Mouse (Mus musculus) kidney, embryonic 16.5 days (tissue): ENCODE measurements at regions not wholly inside any gene's neighbourhood (a gene's known extent, or its start where the extent isn't known, plus 50 kb on each side); places are given as distances from the start of the nearest gene placed in this dataset.

Source experiments
- ATAC-seq: fragments of 200-750 bp; cut with Nextera tagmentation; 2 replicates; pipeline ENCODE4 v1.8.0; 2017; ENCODE audit warnings: moderate TSS enrichment; ENCODE audit not compliant: low FRiP score, low TSS enrichment
- H3K27ac ChIP-seq: fragments of 300-500 bp; sonication (generic); 2 replicates; pipeline ENCODE4 v1.5.1; 2014; ENCODE audit warnings: low read length
- H3K27me3 ChIP-seq: fragments of 300-500 bp; sonication (generic); 2 replicates; pipeline ENCODE4 v1.6.1; 2014; ENCODE audit warnings: low read length, control low read depth, mixed read lengths; ENCODE audit not compliant: insufficient read depth
- H3K36me3 ChIP-seq: fragments of 300-500 bp; sonication (generic); 2 replicates; pipeline ENCODE4 v1.6.1; 2014; ENCODE audit warnings: low read length, control low read depth, mixed read lengths; ENCODE audit not compliant: insufficient read depth
- H3K4me1 ChIP-seq: fragments of 300-500 bp; sonication (generic); 2 replicates; pipeline ENCODE4 v1.6.1; 2014; ENCODE audit warnings: low read length, control low read depth, mixed read lengths; ENCODE audit not compliant: insufficient read depth
- H3K4me2 ChIP-seq: fragments of 300-500 bp; sonication (generic); replicated peaks from 2 replicates; pipeline ENCODE4 v1.6.1; 2014; ENCODE audit warnings: low read depth, low read length
- H3K4me3 ChIP-seq: fragments of 300-500 bp; sonication (generic); 2 replicates; pipeline ENCODE4 v1.5.1; 2014; ENCODE audit warnings: mild to moderate bottlenecking, low read length
- H3K9ac ChIP-seq: fragments of 300-500 bp; sonication (generic); replicated peaks from 2 replicates; pipeline ENCODE4 v1.6.1; 2014; ENCODE audit warnings: low read length
- H3K9me3 ChIP-seq: fragments of 300-500 bp; sonication (generic); 2 replicates; pipeline ENCODE4 v1.6.1; 2016; ENCODE audit warnings: low read length, control low read depth
- WGBS: fragments of 180-500 bp; shearing (Covaris S2); extraction: QIAGEN DNeasy Blood & Tissue Kit; methylation state at CpG from one replicate; pipeline ENCODE4 v1.1.7; 2014; 5-methylcytosine and 5-hydroxymethylcytosine counted together

GRCm38 (mm10) chr1:81780583-81780982, 452.3 kb upstream of the Gm9747 start:
- ATAC-seq = no peak
- no peaks in the 10 kb centered on the region for H3K4me1 ChIP-seq
- no peaks in the 10 kb centered on the region for H3K27me3 ChIP-seq
- no peak overlapping the region for H3K9ac ChIP-seq
- H3K36me3 ChIP-seq = no peaks in the 10 kb centered on the region
- H3K4me3 ChIP-seq = no peak overlapping the region
- H3K27ac ChIP-seq = no peak overlapping the region
- no peak overlapping the region for H3K4me2 ChIP-seq
- H3K9me3 ChIP-seq = no peaks in the 10 kb centered on the region

GRCm38 (mm10) chr1:81784305-81784704, 448.6 kb upstream of the Gm9747 start:
- Histone ChIP-seq H3K4me2 (no peak overlapping the region), H3K27me3 (no peaks in the 10 kb centered on the region), H3K9me3 (no peaks in the 10 kb centered on the region), H3K9ac (no peak overlapping the region), H3K4me1 (no peaks in the 10 kb centered on the region), H3K4me3 (no peak overlapping the region), H3K27ac (no peak overlapping the region), H3K36me3 (no peaks in the 10 kb centered on the region)
- no peak for ATAC-seq
- WGBS = 45% methylated on average over 1 of the region's 1 CpGs

GRCm38 (mm10) chr1:81794771-81795170, 438.1 kb upstream of the Gm9747 start:
- no peak for ATAC-seq
- no peak overlapping the region for H3K4me3 ChIP-seq
- no peaks in the 10 kb centered on the region for H3K27me3 ChIP-seq
- 51% methylated on average over 2 of the region's 2 CpGs for WGBS
- H3K36me3 ChIP-seq = no peaks in the 10 kb centered on the region
- H3K9me3 ChIP-seq = no peaks in the 10 kb centered on the region
- H3K4me2 ChIP-seq = no peak overlapping the region
- no peak overlapping the region for H3K9ac ChIP-seq
- H3K4me1 ChIP-seq = no peaks in the 10 kb centered on the region
- no peak overlapping the region for H3K27ac ChIP-seq

- H3K27me3 ChIP-seq = no peaks in the 10 kb centered on the region
- H3K27ac ChIP-seq = no peak overlapping the region
- no peaks in the 10 kb centered on the region for H3K9me3 ChIP-seq
- H3K4me2 ChIP-seq = no peak overlapping the region
- H3K36me3 ChIP-seq = no peaks in the 10 kb centered on the region
- H3K4me1 ChIP-seq = no peaks in the 10 kb centered on the region
- WGBS = 87% methylated on average over 1 of the region's 1 CpGs
- H3K4me3 ChIP-seq = no peak overlapping the region
- ATAC-seq = no peak
- no peak overlapping the region for H3K9ac ChIP-seq
Observed at GRCm38 (mm10) chr1:81795399-81795798, 437.5 kb upstream of the Gm9747 start.

GRCm38 (mm10) chr1:81811591-81811990, 421.3 kb upstream of the Gm9747 start:
- Histone ChIP-seq H3K4me3 (no peak overlapping the region), H3K9ac (no peak overlapping the region), H3K27ac (no peak overlapping the region), H3K4me1 (no peaks in the 10 kb centered on the region), H3K27me3 (no peaks in the 10 kb centered on the region), H3K36me3 (no peaks in the 10 kb centered on the region), H3K9me3 (no peaks in the 10 kb centered on the region), H3K4me2 (no peak overlapping the region)
- ATAC-seq = no peak

GRCm38 (mm10) chr1:81818884-81819283, 414.0 kb upstream of the Gm9747 start:
- Histone ChIP-seq H3K4me1 (no peaks in the 10 kb centered on the region), H3K9ac (no peak overlapping the region), H3K36me3 (no peaks in the 10 kb centered on the region), H3K27me3 (no peaks in the 10 kb centered on the region), H3K9me3 (no peaks in the 10 kb centered on the region), H3K4me3 (no peak overlapping the region), H3K27ac (no peak overlapping the region), H3K4me2 (no peak overlapping the region)
- no peak for ATAC-seq

- no peak overlapping the region for H3K27ac ChIP-seq
- H3K36me3 ChIP-seq = no peaks in the 10 kb centered on the region
- WGBS = 91% methylated on average over 3 of the region's 3 CpGs
- H3K4me3 ChIP-seq = no peak overlapping the region
- H3K9me3 ChIP-seq = no peaks in the 10 kb centered on the region
- no peak overlapping the region for H3K4me2 ChIP-seq
- no peak for ATAC-seq
- H3K4me1 ChIP-seq = no peaks in the 10 kb centered on the region
- H3K9ac ChIP-seq = no peak overlapping the region
- H3K27me3 ChIP-seq = no peaks in the 10 kb centered on the region
Observed at GRCm38 (mm10) chr1:81841966-81842365, 390.9 kb upstream of the Gm9747 start.

- Histone ChIP-seq H3K27me3 (no peaks in the 10 kb centered on the region), H3K4me2 (no peak overlapping the region), H3K36me3 (no peaks in the 10 kb centered on the region), H3K4me1 (no peaks in the 10 kb centered on the region), H3K4me3 (no peak overlapping the region), H3K9ac (no peak overlapping the region), H3K27ac (no peak overlapping the region), H3K9me3 (no peaks in the 10 kb centered on the region)
- 83% methylated on average over 6 of the region's 6 CpGs for WGBS
- ATAC-seq = no peak
Observed at GRCm38 (mm10) chr1:81850462-81851144, 382.3 kb upstream of the Gm9747 start.

DNA sequence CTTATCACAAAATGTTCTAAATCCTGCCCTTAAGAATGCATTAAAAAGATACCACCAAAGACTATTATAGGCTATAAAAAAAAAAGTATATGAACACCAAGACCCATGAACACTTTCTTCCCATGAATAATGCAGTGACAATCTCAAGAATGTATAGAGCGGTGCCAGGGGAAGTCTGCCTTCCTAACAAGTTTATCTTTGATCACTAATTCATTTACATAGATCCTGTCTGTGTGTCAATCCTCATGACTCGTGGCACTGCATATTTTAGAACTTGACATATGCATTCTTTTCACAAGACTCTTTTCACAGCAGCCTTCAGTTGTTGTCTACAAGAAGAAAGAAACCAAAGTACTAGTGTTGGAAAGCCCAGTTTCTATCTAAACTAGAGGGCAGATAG, 373.4 kb upstream of the Gm9747 start:
- H3K9ac ChIP-seq = no peak overlapping the region
- no peaks in the 10 kb centered on the region for H3K9me3 ChIP-seq
- no peaks in the 10 kb centered on the region for H3K36me3 ChIP-seq
- H3K27me3 ChIP-seq = no peaks in the 10 kb centered on the region
- 61% methylated on average over 2 of the region's 2 CpGs for WGBS
- no peak for ATAC-seq
- no peak overlapping the region for H3K4me3 ChIP-seq
- no peak overlapping the region for H3K4me2 ChIP-seq
- H3K27ac ChIP-seq = no peak overlapping the region
- no peaks in the 10 kb centered on the region for H3K4me1 ChIP-seq

- no peak for ATAC-seq
- WGBS = 79% methylated on average over 3 of the region's 3 CpGs
Observed at GRCm38 (mm10) chr1:81864571-81864970, 368.3 kb upstream of the Gm9747 start.

More at GRCm38 (mm10) chr1:81864571-81864970, 368.3 kb upstream of the Gm9747 start:
- Histone ChIP-seq H3K4me3 (no peak overlapping the region), H3K27ac (no peak overlapping the region), H3K9me3 (no peaks in the 10 kb centered on the region), H3K36me3 (no peaks in the 10 kb centered on the region), H3K4me1 (no peaks in the 10 kb centered on the region), H3K9ac (no peak overlapping the region), H3K27me3 (no peaks in the 10 kb centered on the region), H3K4me2 (no peak overlapping the region)
